Mouse (Mus musculus) forebrain, embryonic 16.5 days (tissue): ENCODE data around the gene Evx2. TPM values are rescaled to one million over a fixed set of nuclear protein-coding genes. Genes with fewer than 3 reads are reported as not detected.

Experiments
- ATAC-seq: fragments of 200-750 bp; cut with Nextera tagmentation; 2 replicates; pipeline ENCODE4 v1.8.0; 2017; ENCODE audit warnings: mild to moderate bottlenecking, moderate library complexity
- H3K27ac ChIP-seq: fragments of 300-500 bp; sonication (generic); 2 replicates; pipeline ENCODE4 v1.5.1; 2014; ENCODE audit warnings: low read length, control low read depth
- H3K27me3 ChIP-seq: fragments of 300-500 bp; sonication (generic); replicated peaks from 2 replicates; pipeline ENCODE4 v1.6.1; 2014; ENCODE audit warnings: low read length; ENCODE audit not compliant: control insufficient read depth, insufficient read depth
- H3K36me3 ChIP-seq: fragments of 300-500 bp; sonication (generic); 2 replicates; pipeline ENCODE4 v1.6.1; 2014; ENCODE audit not compliant: control insufficient read depth, insufficient read depth
- H3K4me1 ChIP-seq: fragments of 300-500 bp; sonication (generic); replicated peaks from 2 replicates; pipeline ENCODE4 v1.6.1; 2014; ENCODE audit warnings: low read length; ENCODE audit not compliant: control insufficient read depth, insufficient read depth
- H3K4me2 ChIP-seq: fragments of 300-500 bp; sonication (generic); 2 replicates; pipeline ENCODE4 v1.6.1; 2014; ENCODE audit warnings: mild to moderate bottlenecking, low read length, control low read depth
- H3K4me3 ChIP-seq: fragments of 300-500 bp; sonication (generic); replicated peaks from 2 replicates; pipeline ENCODE4 v1.5.1; 2014; ENCODE audit warnings: mild to moderate bottlenecking, low read length, control low read depth
- H3K9ac ChIP-seq: fragments of 300-500 bp; sonication (generic); replicated peaks from 2 replicates; pipeline ENCODE4 v1.6.1; 2014; ENCODE audit warnings: low read depth, low read length, control low read depth
- H3K9me3 ChIP-seq: fragments of 300-500 bp; sonication (generic); 2 replicates; pipeline ENCODE4 v1.6.1; 2016; ENCODE audit warnings: low read length; ENCODE audit not compliant: control insufficient read depth
- WGBS: fragments of 180-500 bp; shearing (Covaris S2); extraction: QIAGEN DNeasy Blood & Tissue Kit; methylation state at CpG from one replicate; pipeline ENCODE4 v1.1.7; 2014; 5-methylcytosine and 5-hydroxymethylcytosine counted together
- polyA plus RNA-seq: library from polyadenylated mRNA; unstranded; fragments of >200 nt; fragmentation: Nextera tagmentation; extraction: Ambion mirVana; gene quantifications from 2 replicates; pipeline ENCODE4 v1.2.1, GENCODE M21; 2015

Evx2 gene
- polyA plus RNA-seq, 1 experiment from 2014 or later, result not detected

GRCm38 (mm10) chr2:74647082-74647864 is 12.1 kb downstream of the Evx2 start:
- no peaks in the 10 kb centered on the region for H3K36me3 ChIP-seq
- 15% methylated on average over 7 of the region's 7 CpGs for WGBS
- no peaks in the 10 kb centered on the region for H3K9me3 ChIP-seq
- H3K4me1 ChIP-seq, result no peaks in the 10 kb centered on the region
- ATAC-seq, result no peak
- no peak overlapping the region for H3K9ac ChIP-seq
- no peak overlapping the region for H3K4me2 ChIP-seq
- H3K4me3 ChIP-seq, result no peak overlapping the region
- peaks cover 81% of the 10 kb centered on the region for H3K27me3 ChIP-seq
- H3K27ac ChIP-seq, result no peak overlapping the region

GRCm38 (mm10) chr2:74645631-74646030 is 13.7 kb downstream of the Evx2 start:
- Histone ChIP-seq H3K4me2 (no peak overlapping the region), H3K9me3 (no peaks in the 10 kb centered on the region), H3K27ac (no peak overlapping the region), H3K9ac (no peak overlapping the region), H3K27me3 (peaks cover 69% of the 10 kb centered on the region), H3K36me3 (no peaks in the 10 kb centered on the region), H3K4me1 (no peaks in the 10 kb centered on the region), H3K4me3 (no peak overlapping the region)
- WGBS, result 81% methylated on average over 3 of the region's 3 CpGs
- no peak for ATAC-seq

- WGBS, result 77% methylated on average over 5 of the region's 5 CpGs
- Histone ChIP-seq H3K27me3 (peaks cover 41% of the 10 kb centered on the region), H3K4me1 (no peaks in the 10 kb centered on the region), H3K9me3 (no peaks in the 10 kb centered on the region), H3K4me2 (no peak overlapping the region), H3K9ac (no peak overlapping the region), H3K36me3 (no peaks in the 10 kb centered on the region), H3K27ac (no peak overlapping the region), H3K4me3 (no peak overlapping the region)
- ATAC-seq, result no peak
These were observed 16.9 kb downstream of the Evx2 start for GRCm38 (mm10) chr2:74642431-74642830.

GRCm38 (mm10) chr2:74635412-74635811 is 23.9 kb downstream of the Evx2 start:
- H3K27me3 ChIP-seq, result peaks cover 2% of the 10 kb centered on the region; the same call in 1 of the 2 replicates
- 77% methylated on average over 4 of the region's 4 CpGs for WGBS

GRCm38 (mm10) chr2:74620368-74620767 is 39.0 kb downstream of the Evx2 start:
- no peak for ATAC-seq
- Histone ChIP-seq H3K27me3 (no peaks in the 10 kb centered on the region), H3K9me3 (no peaks in the 10 kb centered on the region), H3K4me3 (no peak overlapping the region), H3K36me3 (no peaks in the 10 kb centered on the region), H3K9ac (no peak overlapping the region), H3K4me2 (no peak overlapping the region), H3K4me1 (no peaks in the 10 kb centered on the region), H3K27ac (no peak overlapping the region)
- WGBS, result 87% methylated on average over 10 of the region's 10 CpGs

More at GRCm38 (mm10) chr2:74635412-74635811, 23.9 kb downstream of the Evx2 start:
- Histone ChIP-seq H3K36me3 (no peaks in the 10 kb centered on the region), H3K27ac (no peak overlapping the region), H3K4me3 (no peak overlapping the region), H3K9ac (no peak overlapping the region), H3K4me1 (no peaks in the 10 kb centered on the region), H3K4me2 (no peak overlapping the region), H3K9me3 (peaks cover 4% of the 10 kb centered on the region; the same call in 1 of the 2 replicates)
- ATAC-seq, result no peak

- no peak overlapping the region for H3K4me2 ChIP-seq
- no peaks in the 10 kb centered on the region for H3K36me3 ChIP-seq
- 78% methylated on average over 3 of the region's 3 CpGs for WGBS
- no peaks in the 10 kb centered on the region for H3K27me3 ChIP-seq
- no peaks in the 10 kb centered on the region for H3K4me1 ChIP-seq
- H3K27ac ChIP-seq, result no peak overlapping the region
- no peaks in the 10 kb centered on the region for H3K9me3 ChIP-seq
- no peak for ATAC-seq
- H3K9ac ChIP-seq, result no peak overlapping the region
- H3K4me3 ChIP-seq, result no peak overlapping the region
These were observed 39.6 kb downstream of the Evx2 start for GRCm38 (mm10) chr2:74619676-74620246.

GRCm38 (mm10) chr2:74617706-74618105 is 41.7 kb downstream of the Evx2 start:
- Histone ChIP-seq H3K36me3 (no peaks in the 10 kb centered on the region), H3K9me3 (no peaks in the 10 kb centered on the region), H3K27ac (no peak overlapping the region), H3K4me2 (no peak overlapping the region), H3K9ac (no peak overlapping the region), H3K4me3 (no peak overlapping the region), H3K4me1 (no peaks in the 10 kb centered on the region), H3K27me3 (no peaks in the 10 kb centered on the region)
- no peak for ATAC-seq
- 85% methylated on average over 9 of the region's 9 CpGs for WGBS

- no peak overlapping the region for H3K4me2 ChIP-seq
- H3K9ac ChIP-seq, result no peak overlapping the region
- no peak overlapping the region for H3K27ac ChIP-seq
- H3K9me3 ChIP-seq, result no peaks in the 10 kb centered on the region
- 65% methylated on average over 4 of the region's 4 CpGs for WGBS
- H3K4me3 ChIP-seq, result no peak overlapping the region
- ATAC-seq, result no peak
- no peaks in the 10 kb centered on the region for H3K4me1 ChIP-seq
- no peaks in the 10 kb centered on the region for H3K36me3 ChIP-seq
- H3K27me3 ChIP-seq, result no peaks in the 10 kb centered on the region
These were observed 48.0 kb downstream of the Evx2 start for GRCm38 (mm10) chr2:74611406-74611805.

GRCm38 (mm10) chr2:74609350-74609749 is 50.0 kb downstream of the Evx2 start:
- no peak overlapping the region for H3K4me2 ChIP-seq
- H3K9ac ChIP-seq, result no peak overlapping the region
- no peaks in the 10 kb centered on the region for H3K27me3 ChIP-seq
- no peak overlapping the region for H3K27ac ChIP-seq
- no peaks in the 10 kb centered on the region for H3K4me1 ChIP-seq
- no peaks in the 10 kb centered on the region for H3K9me3 ChIP-seq
- no peaks in the 10 kb centered on the region for H3K36me3 ChIP-seq
- H3K4me3 ChIP-seq, result no peak overlapping the region
- no peak for ATAC-seq
